Mouse (Mus musculus) frontal cortex, postnatal 10 days (tissue): ENCODE results near the gene Dglucy.

ENCODE experiments used
- DNase-seq, 2 experiments: peaks; one replicate each; pipeline ENCODE4 v3.0.0; 2022; ENCODE audit warnings: low spot score in 2 of 2, mixed read lengths in 1 of 2

Gene Dglucy

DNA sequence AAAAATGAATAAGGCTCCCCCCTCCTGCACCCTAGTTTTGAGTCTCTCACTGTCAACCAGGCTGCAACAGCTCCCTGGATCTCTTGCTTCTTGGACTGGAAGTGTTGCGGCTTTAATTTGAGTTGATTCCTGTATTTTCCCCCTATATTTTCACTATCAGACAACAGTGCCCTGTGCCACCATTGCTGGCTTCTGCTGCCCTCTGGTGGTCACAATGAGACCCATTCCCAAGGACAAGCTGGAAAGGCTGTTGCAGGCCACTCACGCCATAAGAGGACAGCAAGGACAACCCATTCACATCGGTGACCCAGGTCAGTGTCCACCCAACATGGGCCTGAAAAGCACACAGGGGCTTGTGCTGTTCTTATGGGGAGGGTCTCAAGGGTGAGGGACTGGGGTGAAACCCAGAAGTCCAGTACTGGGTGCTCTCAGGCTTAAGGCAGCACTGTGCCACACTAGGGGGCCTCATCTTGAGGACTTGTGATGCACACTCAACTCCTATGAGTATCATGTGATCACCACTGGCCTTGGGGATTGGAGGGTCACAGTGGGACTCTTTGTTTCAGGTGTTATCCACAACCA is 62.4 kb downstream of the Dglucy start:
- DNase-seq, result peak; percentile 47 to 78

DNA sequence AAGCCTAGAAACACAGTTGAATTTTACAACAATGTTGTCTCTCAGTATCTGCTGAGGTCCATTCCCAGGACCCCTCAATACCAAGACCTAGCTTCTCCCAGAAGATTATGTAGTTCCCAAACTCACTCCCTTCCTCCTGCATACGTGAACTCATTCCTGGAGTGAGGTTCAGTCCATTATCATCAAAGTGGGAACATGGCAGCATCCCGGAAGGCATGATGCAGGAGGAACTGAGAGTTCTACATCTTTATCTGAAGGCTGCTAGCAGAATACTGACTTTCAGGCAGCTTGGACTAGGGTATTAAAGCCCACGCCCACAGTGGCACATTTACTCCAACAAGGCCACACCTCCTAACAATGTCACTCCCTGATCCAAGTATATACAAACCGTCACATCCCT is 64.3 kb downstream of the Dglucy start:
- no peak for DNase-seq

DNA sequence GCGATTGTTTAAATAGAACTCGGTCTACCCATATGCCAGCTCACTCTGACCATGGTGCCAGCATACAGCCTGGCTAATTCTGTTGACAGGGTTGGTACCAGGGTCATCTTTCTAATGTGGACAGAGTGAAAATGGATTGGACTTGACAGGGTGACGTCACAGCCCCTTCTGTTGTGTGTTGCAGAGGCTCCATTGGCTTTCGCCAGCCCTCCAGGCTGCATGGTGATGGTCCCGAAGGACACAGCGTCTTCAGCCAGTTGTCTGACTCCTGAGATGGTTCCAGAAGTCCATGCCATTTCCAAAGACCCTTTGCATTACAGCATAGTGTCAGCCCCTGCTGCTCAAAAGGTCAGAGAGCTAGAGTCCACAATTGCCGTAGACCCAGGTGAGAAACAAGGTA is 65.7 kb downstream of the Dglucy start:
- DNase-seq, result no peak

DNA sequence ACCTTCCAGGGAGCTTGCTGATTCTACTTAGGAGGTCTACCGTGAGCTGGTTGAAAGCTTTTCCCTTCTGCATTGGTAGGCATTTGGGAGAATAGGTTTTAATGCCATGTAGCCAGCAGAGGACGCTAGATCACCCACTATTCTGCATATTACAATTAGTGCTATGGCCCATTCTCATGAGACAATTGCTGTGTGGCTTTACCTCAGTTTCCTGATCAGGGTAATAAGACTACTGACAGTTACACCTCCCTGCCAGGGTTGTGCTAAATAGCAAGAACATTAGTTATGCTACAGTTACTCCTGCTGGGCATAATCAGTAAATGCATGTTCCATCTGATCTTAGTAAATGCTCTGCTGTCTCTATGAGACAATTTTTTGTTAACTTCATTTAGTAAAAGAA is 67.0 kb downstream of the Dglucy start:
- DNase-seq, result no peak

DNA sequence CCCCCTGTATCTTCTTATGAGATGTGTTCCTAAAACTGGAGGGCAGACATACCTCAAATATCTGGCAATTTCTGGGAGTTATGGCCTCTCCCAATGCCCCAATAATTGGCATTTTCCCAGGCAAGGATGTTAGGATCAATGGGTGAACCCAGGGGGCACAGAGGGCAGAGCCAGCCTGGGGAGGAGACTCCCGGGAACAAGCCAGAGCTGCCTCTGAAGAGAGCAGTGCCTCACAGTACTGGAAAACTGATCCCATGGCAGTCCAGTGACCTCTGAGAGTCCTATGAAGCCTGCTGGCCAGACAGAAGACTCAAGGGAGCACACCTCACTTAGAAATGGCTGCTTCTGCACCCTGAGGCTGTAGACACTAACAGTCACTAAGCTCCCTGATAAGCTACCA is 67.7 kb downstream of the Dglucy start:
- no peak for DNase-seq

DNA sequence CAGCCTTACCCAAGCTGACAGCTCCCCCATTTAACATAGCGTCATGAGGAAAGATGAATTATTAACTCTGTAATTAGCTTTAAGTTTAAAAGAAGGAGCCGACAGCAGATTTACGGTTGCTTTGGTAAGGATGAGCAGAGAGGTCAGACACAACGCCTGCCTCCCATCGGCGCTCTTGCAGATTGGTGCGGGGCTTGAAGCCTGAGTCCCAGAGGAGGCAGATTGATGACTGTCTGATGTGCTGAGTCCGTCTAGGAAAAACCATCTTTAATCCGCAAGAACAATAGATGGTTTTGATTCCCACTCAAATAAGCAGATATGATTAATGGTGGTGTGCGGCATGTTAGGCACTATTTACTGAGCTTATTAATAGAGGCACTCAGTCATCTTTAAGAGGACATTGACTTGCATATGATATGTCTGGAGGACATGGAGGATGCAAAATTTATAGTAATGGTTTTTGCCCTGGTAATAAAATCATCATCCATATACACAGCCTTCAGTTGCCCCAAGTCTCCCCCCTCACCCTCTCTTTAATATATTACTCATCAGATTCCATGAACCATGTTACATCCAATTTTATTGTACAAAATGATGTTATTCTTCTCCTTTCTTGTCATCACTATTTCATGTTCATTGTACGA is 68.7 kb downstream of the Dglucy start:
- no peak for DNase-seq

DNA sequence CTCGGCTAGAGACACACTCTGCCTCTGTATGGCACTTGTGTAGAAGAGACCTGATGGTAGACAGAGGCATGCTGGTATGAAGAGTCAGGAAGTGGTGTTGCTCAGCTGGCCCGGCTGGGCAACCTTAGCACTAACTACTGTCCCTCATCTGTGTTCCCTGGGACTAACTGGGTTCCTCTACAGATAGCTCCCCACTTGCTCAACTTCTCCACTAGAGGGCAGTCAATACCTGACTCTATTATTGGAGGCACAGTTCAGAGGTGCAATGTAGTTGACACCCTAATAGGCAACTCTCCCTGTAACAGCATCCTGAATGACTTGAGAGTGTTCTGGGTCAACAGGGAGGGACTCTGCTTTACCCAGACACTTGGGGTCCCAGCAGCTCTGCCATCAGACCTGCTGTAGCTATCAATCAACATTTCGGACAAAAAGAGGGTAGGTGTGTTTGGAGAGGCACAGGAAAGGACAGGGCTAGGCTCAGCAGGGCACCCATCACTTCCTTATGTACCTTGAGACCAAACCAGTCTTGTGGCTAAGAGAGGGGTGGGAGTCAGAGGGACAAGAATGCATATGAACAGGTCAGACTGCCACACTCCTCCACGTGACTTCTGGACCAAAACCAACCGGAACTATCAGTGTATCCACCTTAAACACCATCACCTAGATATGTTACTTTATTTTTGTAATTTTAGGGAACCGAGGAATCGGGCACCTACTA is 70.7 kb downstream of the Dglucy start:
- DNase-seq, result peak; percentile 28 to 32

DNA sequence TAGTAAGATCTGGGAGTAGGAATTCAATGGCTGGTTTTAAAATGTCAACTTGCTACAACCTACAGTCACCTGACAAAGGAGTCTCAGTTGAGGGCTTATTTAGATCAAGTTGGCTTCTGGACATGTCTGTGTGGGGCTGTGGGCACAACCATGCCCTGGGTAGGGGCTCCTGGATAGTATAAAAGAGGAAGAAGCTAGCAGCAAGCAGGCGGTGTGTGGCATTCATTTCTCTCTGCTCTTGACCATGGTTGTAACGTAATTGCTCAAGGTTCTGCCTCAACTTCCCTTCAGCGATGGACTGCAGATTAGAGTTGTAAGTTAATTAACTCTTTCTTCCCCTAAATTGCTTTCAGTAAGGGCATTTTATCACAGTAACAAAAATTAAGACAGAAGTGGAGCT is 73.5 kb downstream of the Dglucy start:
- DNase-seq, result no peak

DNA sequence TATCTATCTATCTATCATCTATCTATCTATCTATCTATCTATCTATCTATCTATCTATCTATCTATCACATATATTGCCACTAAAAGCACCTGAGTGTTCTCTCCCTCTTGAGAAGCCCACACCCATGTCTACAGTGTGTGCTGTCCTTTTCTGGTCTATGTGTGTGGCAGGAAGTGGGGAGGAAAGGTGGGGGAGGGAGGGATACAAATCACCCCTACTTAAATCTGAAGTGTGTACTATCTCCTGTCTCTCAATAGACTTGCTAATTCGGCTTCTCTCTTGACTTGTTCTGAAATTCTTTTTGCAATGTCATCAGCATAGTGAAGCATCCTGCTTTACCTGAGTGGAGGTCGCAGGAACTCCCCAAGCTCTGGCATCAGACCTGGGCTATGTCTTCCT is 77.5 kb downstream of the Dglucy start:
- no peak for DNase-seq

DNA sequence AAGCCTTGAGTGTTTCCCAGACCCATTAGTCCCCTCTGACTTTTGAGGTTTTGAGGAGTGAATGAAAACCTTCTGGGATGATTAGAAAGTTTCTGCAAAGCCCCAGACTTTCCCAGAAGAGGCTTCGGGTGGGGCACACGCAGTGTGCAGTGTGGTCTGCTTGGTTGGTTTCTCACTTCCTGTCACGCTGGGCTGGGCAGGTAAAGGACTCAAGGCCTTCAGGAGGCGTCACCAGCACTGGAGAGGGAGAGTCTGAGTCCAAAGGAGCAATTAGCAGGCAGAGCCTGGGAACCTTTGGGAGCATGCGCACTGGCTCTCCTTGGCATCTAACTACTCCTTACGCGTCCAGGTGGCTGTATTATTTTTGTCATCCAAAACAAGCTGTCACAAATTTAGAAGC is 78.9 kb downstream of the Dglucy start:
- no peak for DNase-seq

DNA sequence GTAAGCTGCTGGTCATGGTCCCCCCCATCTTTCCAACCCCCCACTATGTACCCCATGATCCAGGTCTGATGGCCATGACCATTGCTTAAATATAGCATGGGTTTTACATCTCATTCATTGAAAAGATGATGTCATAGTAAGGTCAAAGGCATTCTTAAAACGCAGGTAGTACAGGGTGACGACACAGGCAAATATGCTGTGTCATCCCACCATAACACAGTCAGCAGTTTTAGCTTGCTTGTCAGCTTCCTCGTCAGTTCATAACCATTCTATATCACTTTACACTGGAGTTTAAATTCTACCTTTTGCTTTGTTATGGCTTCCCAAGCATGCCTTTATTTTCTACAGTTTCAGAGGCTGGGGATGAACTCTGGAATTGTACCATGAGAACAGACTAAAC is 83.4 kb downstream of the Dglucy start:
- DNase-seq, result no peak

DNA sequence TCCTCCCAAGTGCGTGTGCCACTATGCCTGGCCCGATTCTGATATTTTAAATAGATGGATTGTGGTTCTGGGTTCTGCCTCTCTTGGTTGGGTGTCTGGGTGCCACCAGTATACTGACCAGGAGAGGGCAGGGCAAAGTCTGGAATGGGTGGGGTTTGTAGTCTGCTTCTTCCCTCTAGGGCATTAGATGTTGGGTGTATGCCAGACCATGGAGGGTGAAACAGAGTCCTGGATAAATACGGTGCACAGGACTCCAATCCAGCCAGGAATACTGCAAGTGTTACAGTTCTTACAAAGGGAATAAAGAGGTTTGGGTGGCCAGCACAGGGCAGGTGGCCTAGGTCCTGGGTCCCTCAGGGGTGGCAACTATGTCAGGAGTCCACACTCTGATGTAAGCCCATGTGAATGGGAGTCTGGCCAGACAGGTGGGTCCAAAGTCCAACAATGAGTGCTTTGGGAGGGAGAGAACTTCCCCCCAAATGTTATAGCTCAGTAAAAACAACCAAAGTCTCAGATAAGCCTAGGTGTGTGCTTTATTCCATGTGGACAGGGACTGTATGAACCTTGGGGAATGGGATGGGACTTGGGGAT is 84.1 kb downstream of the Dglucy start:
- no peak for DNase-seq

DNA sequence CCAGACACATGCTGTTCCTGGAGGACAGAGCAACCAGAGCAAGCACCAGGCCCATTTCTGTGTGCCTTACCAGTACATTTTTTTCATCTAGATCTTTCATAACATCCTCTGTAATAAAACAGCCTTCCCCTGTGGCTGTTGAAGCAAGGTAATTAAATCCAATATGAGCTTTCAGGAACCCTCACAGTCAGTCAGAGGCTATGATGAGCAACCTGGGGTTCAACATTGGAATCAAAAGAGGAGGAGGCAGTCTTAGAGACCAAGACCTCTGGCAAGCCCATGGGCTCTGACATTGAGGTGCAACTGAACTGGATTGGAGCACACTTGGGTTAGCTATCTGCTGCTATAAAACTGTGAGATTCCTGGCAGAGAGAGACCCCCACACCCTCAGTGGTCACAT is 86.2 kb downstream of the Dglucy start:
- no peak for DNase-seq

DNA sequence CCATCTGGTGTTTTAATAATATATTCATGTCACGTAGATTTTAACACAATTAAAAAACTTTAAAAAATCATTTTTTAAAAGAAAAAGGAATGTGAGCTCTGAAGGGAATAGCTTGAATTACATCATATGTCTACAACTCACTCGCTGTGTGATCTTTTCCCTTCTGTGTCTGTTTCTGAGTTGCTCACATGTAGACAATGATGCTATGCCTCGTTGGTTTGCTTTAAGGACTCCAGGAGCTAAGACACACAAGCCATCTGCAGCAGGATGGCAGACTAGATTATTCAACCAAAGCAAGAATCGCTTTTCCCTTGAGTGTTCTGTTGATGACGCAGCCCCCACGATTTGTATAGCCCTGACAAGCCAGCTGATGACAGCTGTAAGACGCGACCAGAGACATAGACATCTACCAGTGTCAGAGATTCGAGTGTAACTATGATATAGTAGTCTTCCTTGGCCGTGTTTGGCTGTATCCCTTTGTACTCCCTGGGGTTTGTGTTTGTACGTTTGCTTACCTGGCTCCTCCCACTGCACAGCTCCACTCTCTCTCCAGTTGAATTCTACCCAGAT is 86.7 kb downstream of the Dglucy start:
- no peak for DNase-seq

DNA sequence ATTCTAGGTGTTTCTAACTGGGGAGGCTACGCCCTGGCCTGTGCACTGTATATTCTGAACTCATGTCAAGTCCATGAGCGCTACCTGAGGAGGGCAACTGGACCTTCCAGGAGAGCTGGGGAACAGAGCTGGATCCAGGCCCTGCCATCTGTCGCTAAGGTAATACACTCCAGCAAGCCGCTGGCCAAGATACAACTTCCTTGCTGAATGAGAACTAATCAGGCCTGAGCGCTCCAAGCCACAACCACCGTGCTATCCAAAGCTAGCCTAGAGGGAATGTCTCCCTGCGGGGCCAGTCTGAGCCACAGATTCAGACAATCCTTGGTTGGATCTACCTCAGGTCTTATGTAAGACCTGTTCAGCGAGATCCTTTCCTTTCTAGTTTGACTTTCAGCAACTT is 88.2 kb downstream of the Dglucy start:
- no peak for DNase-seq

DNA sequence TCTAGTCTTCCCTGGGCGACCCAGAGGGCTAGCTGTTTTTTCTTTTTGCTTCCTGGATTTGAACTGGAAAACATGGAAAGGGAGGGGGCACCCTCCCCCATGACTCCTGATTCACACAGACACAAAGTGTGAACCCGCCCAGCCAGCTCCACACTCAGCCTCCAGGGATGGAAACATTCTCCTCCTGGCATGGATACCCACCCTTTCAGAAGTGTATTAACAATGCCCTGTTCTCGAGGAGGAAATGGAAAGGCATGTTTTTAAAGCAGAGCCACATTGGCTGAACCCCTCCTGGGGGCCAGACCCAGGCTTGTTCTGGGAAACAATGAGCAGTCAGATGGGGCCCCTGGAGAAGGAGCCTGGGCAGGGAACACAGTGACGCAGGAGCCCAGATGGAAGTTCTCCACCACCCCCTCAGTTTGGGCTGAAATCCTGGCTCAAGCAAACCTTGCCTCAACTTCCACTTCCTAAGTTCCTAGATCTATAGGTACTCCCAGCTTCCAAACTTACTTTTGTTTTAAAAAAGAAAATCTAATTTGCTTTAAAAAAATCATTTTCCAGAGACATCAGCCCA is 89.3 kb downstream of the Dglucy start:
- DNase-seq, result no peak

DNA sequence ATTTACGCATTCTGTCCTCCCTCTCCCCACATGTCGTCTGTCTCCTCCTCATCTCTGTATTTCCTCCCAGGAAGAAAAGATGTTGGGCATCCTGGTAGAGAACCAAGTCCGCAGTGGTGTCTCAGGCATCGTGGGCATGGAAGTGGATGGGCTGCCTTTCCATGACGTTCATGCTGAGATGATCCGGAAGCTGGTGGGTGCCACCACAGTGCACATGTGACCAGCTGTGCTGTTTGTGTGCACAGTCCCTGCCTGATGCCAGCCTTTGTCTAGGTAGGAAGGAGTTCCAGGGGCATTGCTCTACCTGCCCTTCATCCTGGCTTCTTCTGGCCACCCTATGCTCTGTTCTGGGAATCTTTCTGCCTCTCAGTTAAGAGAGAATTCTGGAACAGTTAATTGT is 92.4 kb downstream of the Dglucy start:
- no peak for DNase-seq

DNA sequence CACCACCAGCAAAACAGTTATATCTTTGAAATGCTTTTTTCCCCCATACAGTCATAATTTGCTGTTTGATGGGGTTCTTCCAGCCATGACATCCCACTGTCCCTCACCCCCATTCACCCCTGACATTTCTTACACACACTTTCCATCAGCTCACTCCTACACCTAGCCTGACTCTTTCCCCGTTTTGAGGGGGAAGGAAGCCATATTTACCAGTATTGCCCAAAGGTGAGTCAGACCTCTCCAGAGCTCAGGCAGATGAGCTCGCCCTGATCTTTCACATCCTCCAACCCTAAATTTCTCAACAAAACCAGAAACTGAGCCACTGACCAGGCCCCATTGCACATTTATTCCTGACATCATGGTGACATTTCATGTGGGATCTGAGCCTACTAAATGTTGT is 93.0 kb downstream of the Dglucy start:
- no peak for DNase-seq

DNA sequence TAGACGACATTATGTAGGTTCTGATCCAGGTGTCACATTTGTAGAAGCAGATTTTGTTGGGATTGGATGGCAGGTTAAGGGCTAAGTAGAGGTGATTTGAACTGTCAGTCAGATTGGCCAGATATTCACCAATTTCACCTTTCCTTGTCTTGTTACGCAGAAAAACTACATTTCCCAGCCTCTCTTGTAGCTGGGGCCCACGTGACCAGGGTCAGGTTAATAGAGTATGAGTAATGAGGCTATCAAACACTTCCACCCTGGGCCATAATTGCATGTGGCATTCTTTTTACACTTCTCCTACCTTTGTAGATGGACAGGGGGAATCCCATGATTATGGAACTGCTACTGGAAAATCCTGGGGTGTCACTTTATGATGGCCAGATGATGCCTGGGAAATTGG is 94.8 kb downstream of the Dglucy start:
- DNase-seq, result no peak

DNA sequence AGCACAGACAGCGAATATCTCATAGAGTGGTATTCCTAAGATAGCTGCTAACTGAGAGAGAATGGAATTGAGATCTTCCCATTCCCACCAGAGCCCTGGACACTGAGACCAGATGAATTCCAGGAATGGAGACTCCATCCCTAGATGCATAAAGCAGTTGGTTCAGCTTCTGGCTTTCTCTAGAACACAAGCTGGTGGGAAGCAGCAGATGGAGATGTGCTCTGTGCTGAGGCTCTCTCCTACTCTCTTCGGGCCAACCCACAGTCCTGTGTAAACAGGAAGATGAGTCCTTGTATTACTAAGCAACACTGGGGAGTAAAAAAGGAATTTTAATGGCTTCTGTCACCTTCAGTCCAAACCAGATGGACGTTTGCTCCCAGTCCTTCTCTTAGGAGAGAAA is 96.7 kb downstream of the Dglucy start:
- DNase-seq, result no peak

DNA sequence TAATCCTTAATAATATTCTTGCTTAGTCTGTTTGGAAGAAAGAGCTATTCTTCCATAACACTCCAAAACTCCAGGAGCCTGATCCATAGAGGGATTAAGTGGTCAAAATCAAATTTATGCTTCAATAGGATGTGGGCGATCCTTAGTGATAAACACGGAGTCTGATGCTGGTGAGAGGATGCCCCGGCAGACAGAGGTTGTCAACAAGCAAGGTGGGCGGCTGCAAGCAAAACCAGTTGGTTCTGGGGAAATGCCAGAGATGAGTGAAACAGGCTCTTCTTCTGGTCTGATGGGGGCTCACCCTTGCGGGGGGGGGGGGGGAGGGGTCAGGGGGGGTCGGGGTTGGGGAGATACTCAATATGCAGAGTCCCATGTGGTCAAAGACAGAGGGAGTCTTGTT is 97.1 kb downstream of the Dglucy start:
- no peak for DNase-seq

DNA sequence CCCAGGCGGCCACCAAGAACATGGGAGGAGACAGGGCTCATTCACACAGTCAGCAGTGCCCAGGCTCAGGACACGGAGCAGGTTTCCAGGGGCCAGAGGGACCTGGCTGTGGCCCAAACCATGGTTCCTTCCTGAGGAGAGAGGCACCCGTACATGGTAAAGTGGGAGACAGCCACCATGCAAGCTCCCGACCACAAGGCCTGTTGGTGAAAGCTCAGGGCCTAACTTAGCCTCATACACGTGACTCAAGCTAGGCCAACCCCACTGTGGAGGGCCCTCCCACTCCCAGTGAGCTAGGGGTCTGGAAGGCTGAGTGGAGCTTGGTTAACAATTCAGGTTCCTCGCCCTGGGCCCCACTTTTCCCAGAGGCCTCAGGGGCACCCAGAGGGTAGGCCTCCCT is 99.1 kb downstream of the Dglucy start:
- no peak for DNase-seq
